Mouse (Mus musculus): ENCODE data around the gene Clk1. TPM values are rescaled to one million over a fixed set of nuclear protein-coding genes. Genes with fewer than 3 reads are reported as not detected.

The Clk1 gene
- total RNA-seq, 4 experiments from 2014 or later = 80.9 to 126 (median 112) TPM

Other genes with a start within 250 kb of the Clk1 start
- gene Aox4, start 213.7 kb downstream of the Clk1 start, total RNA-seq (2022) = 1 to 10 TPM; 3.0 to 4.0 (median 3.4) TPM
- gene Aox2, start 145.7 kb downstream of the Clk1 start, total RNA-seq (2022) = under 1 TPM in 1 of 4 experiments, not detected in 3; 0.09 TPM
- 100 to 1,000 TPM; 127 to 145 (median 134) TPM for gene Bzw1, start 31.2 kb downstream of the Clk1 start, total RNA-seq (2022)
- 10 to 100 TPM; 15.6 to 19.3 (median 18.0) TPM for gene Nif3l1, start 21.1 kb upstream of the Clk1 start, total RNA-seq (2022)
- gene Ppil3, start 21.4 kb upstream of the Clk1 start, total RNA-seq (2022) = 10 to 100 TPM; 27.1 to 32.2 (median 29.8) TPM
- gene Orc2, start 81.0 kb upstream of the Clk1 start, total RNA-seq (2022) = 10 to 100 TPM; 27.0 to 33.9 (median 28.5) TPM
- gene Fam126b, start 162.3 kb upstream of the Clk1 start, total RNA-seq (2022) = 100 to 1,000 TPM; 110 to 151 (median 133) TPM
- gene Ndufb3, start 162.3 kb upstream of the Clk1 start, total RNA-seq (2022) = 100 to 1,000 TPM in 2 of 4 experiments, 10 to 100 TPM in 2; 86.4 to 123 (median 101) TPM

Measured in left cerebral cortex, adult 8-10 months (tissue).